Mouse (Mus musculus) liver, embryonic 16.5 days (tissue): ENCODE measurements around the gene Suco. TPM values are rescaled to one million over a fixed set of nuclear protein-coding genes. Genes with fewer than 3 reads are reported as not detected.
A peak's percentile ranks its signal among the peaks of the same experiment; 100 is the strongest.

ENCODE experiments used
- ATAC-seq: fragments of 200-750 bp; cut with Nextera tagmentation; 2 replicates; pipeline ENCODE4 v1.8.0; 2017; ENCODE audit warnings: low read depth, mild to moderate bottlenecking, moderate number of reproducible peaks, moderate library complexity
- H3K27ac ChIP-seq: fragments of 300-500 bp; sonication (generic); 2 replicates; pipeline ENCODE4 v1.5.1; 2014; ENCODE audit warnings: mild to moderate bottlenecking, low read length
- H3K27me3 ChIP-seq: fragments of 300-500 bp; sonication (generic); 2 replicates; pipeline ENCODE4 v1.6.1; 2014; ENCODE audit warnings: low read depth, low read length, mixed read lengths; ENCODE audit not compliant: control insufficient read depth, insufficient read depth
- H3K36me3 ChIP-seq: fragments of 300-500 bp; sonication (generic); 2 replicates; pipeline ENCODE4 v1.6.1; 2014; ENCODE audit warnings: mild to moderate bottlenecking; ENCODE audit not compliant: control insufficient read depth, insufficient read depth
- H3K4me1 ChIP-seq: fragments of 300-500 bp; sonication (generic); 2 replicates; pipeline ENCODE4 v1.6.1; 2014; ENCODE audit warnings: low read depth, low read length, mixed read lengths; ENCODE audit not compliant: control insufficient read depth
- H3K4me2 ChIP-seq: fragments of 300-500 bp; sonication (generic); 2 replicates; pipeline ENCODE4 v1.6.1; 2014; ENCODE audit warnings: low read depth, low read length, mixed read lengths
- H3K4me3 ChIP-seq: fragments of 300-500 bp; sonication (generic); 2 replicates; pipeline ENCODE4 v1.5.1; 2014; ENCODE audit warnings: low read depth, mild to moderate bottlenecking, low read length
- H3K9ac ChIP-seq: fragments of 300-500 bp; sonication (generic); 2 replicates; pipeline ENCODE4 v1.6.1; 2014; ENCODE audit warnings: low read depth, low read length
- H3K9me3 ChIP-seq: fragments of 300-500 bp; sonication (generic); replicated peaks from 2 replicates; pipeline ENCODE4 v1.6.1; 2016; ENCODE audit warnings: low read length; ENCODE audit not compliant: control insufficient read depth
- WGBS: fragments of 180-500 bp; shearing (Covaris S2); extraction: QIAGEN DNeasy Blood & Tissue Kit; methylation state at CpG from one replicate; pipeline ENCODE4 v1.1.7; 2014; ENCODE audit not compliant: insufficient replicate concordance; 5-methylcytosine and 5-hydroxymethylcytosine counted together
- polyA plus RNA-seq: library from polyadenylated mRNA; unstranded; fragments of >200 nt; fragmentation: Nextera tagmentation; extraction: Ambion mirVana; gene quantifications from 2 replicates; pipeline ENCODE4 v1.2.1, GENCODE M21; 2015

The Suco gene
- polyA plus RNA-seq = 13.4 and 15.2 TPM in 2 replicates

DNA sequence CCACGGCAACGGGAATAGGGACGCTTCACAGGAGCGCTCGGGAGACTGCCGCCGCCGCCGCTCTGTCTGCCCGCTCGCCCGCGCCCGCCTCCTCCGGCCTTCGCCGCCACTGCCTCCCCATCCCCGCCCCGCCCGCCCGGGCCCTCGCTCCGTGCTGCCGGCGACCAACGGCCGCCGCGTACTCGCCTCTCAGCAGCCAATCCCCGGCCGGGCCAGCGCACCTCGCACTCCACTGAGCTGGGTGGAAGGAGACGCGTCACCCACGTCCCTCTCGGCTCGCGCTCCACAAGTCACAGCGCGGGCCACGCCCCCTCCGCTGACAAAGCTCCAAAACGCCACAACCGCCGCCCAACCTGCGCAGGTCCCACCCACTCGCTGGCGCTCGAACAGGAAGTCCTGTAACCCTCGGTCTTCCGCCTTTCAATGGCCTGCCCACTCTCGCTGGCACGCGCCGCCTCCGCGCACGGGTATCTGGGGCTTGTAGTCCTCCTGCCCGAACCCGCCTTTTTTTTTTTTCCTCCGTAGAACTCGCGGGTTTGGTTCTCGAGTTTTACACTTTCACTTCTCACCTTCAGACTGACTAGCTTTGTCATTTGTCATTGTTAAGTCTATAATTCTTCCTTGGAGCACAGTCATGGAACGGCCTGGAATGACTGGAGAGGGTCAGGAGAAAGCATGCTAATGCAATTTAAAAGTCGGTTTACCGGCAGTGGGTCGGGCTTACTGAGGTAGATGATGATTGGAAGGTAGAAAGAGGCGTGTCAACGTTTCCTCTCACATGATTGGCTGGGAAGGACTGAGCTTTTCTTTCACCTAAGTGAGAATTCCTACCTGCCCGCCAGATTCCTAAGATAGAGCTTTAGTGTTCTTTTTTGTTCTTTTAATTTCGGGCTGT lies at the start of gene Suco:
Gene Suco, minus strand, starts transcription at position 130 of the 895 bp plus-strand sequence.
- WGBS = under 1% methylated on average over 67 of the region's 74 CpGs
- ATAC-seq = peak; percentile 94
- H3K27ac ChIP-seq = peak within 1 kb of the TSS; percentile 99

GRCm38 (mm10) chr1:161925281-161925805 lies 48.9 kb upstream of the Suco start:
- Histone ChIP-seq H3K4me3 (no peak overlapping the region), H3K9me3 (no peaks in the 10 kb centered on the region), H3K9ac (no peak overlapping the region), H3K4me2 (no peak overlapping the region), H3K36me3 (no peaks in the 10 kb centered on the region), H3K4me1 (no peaks in the 10 kb centered on the region), H3K27ac (no peak overlapping the region), H3K27me3 (no peaks in the 10 kb centered on the region)
- ATAC-seq = no peak
- WGBS = 78% methylated on average over 13 of the region's 13 CpGs

More for the DNA sequence above, at the start of gene Suco:
- H3K4me2 ChIP-seq = peak within 1 kb of the TSS; percentile 95
- H3K36me3 ChIP-seq = no peaks in the 10 kb centered on the region
- H3K27me3 ChIP-seq = no peaks in the 10 kb centered on the region
- peak within 1 kb of the TSS; percentile 87 for H3K4me3 ChIP-seq
- peak within 1 kb of the TSS; percentile 96 for H3K9ac ChIP-seq
- peaks cover 13% of the 10 kb centered on the region for H3K4me1 ChIP-seq
- no peaks in the 10 kb centered on the region for H3K9me3 ChIP-seq

- no peak for ATAC-seq
- no peaks in the 10 kb centered on the region for H3K27me3 ChIP-seq
- no peak overlapping the region for H3K4me2 ChIP-seq
- 67% methylated on average over 3 of the region's 3 CpGs for WGBS
- no peak overlapping the region for H3K9ac ChIP-seq
- no peaks in the 10 kb centered on the region for H3K36me3 ChIP-seq
- no peaks in the 10 kb centered on the region for H3K9me3 ChIP-seq
- no peak overlapping the region for H3K4me3 ChIP-seq
- no peaks in the 10 kb centered on the region for H3K4me1 ChIP-seq
- no peak overlapping the region for H3K27ac ChIP-seq
These were observed 47.8 kb upstream of the Suco start for GRCm38 (mm10) chr1:161924321-161924720.

DNA sequence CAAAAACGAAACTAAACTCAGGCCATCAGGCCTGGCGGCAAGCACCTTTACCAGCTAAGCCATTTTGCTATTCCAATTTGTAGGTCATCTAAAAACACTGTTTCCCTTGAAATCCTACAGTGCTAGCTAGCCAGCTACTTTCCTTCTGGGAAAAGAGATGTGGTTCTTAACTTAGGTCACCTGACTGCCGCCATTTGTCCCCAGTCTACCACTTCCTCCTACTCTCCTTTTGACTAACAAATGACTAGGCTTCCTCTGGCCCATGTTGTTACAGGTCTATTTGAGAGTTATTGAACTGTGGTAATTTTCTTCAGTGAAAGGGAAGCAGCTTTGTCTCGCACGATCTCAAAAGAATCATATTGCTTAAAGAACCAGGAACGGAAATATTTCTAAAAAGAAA lies 45.4 kb upstream of the Suco start:
- Histone ChIP-seq H3K9me3 (no peaks in the 10 kb centered on the region), H3K9ac (no peak overlapping the region), H3K4me1 (no peaks in the 10 kb centered on the region), H3K27ac (no peak overlapping the region), H3K4me3 (no peak overlapping the region), H3K36me3 (no peaks in the 10 kb centered on the region), H3K4me2 (no peak overlapping the region), H3K27me3 (no peaks in the 10 kb centered on the region)
- no peak for ATAC-seq
- 65% methylated on average over 6 of the region's 6 CpGs for WGBS

DNA sequence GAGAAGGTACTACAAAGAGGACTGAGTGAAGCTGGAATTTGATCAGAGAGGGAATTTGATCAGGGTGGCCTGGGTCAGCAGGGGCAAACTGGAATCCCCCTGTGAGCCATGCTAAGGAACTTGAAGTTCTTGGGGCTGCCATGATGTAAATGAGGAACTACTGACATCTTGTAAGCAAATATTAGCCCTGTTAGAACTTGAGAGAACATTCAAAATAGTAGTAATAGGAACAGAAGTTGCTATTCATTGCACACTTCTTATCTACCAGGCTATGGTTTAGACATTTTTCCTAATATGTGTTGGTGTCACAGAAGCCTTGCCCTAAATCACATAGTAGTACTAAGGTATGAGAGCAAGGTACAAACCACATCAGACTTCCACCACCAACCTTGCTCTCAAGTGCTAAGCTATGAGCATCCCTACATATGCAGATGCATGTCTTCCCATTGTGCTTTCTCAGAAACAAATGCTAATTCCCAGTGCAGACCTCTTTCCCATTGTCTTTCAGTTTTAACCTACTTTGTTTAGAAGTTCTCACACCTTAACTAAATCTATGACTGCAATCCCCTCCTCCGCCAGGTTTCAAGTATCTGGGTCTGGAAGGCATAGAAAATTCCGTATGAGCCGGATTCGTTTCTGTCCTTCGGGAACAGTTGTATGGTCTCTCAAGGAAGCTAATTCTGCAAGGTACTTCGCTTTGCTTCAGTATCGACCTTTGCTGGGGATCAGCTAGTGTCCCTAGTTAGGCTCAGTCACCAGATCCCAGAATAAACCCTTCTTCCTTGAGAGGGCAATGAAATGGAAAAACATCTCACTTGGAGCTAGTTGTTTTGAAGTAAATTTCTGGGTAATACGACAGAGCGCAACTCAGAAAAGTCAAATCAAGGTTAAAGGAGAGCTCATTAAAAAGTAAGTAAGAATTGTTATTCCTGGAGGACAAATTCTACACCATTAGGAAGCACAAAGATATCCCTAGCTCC lies 44.3 kb upstream of the Suco start:
- H3K4me2 ChIP-seq = no peak overlapping the region
- no peak overlapping the region for H3K27ac ChIP-seq
- no peaks in the 10 kb centered on the region for H3K27me3 ChIP-seq
- no peaks in the 10 kb centered on the region for H3K9me3 ChIP-seq
- WGBS = 81% methylated on average over 9 of the region's 9 CpGs
- no peaks in the 10 kb centered on the region for H3K36me3 ChIP-seq
- ATAC-seq = no peak
- no peak overlapping the region for H3K4me3 ChIP-seq
- H3K9ac ChIP-seq = no peak overlapping the region
- H3K4me1 ChIP-seq = no peaks in the 10 kb centered on the region

- H3K9me3 ChIP-seq = no peaks in the 10 kb centered on the region
- H3K4me1 ChIP-seq = no peaks in the 10 kb centered on the region
- H3K36me3 ChIP-seq = no peaks in the 10 kb centered on the region
- no peak for ATAC-seq
- H3K27ac ChIP-seq = no peak overlapping the region
- no peak overlapping the region for H3K4me3 ChIP-seq
- WGBS = 79% methylated on average over 2 of the region's 2 CpGs
- no peaks in the 10 kb centered on the region for H3K27me3 ChIP-seq
- H3K4me2 ChIP-seq = no peak overlapping the region
- no peak overlapping the region for H3K9ac ChIP-seq
These were observed 43.1 kb upstream of the Suco start for GRCm38 (mm10) chr1:161919594-161919993.

GRCm38 (mm10) chr1:161918682-161919372 lies 42.3 kb upstream of the Suco start:
- WGBS = 43% methylated on average over 7 of the region's 7 CpGs
- H3K27me3 ChIP-seq = no peaks in the 10 kb centered on the region
- no peak overlapping the region for H3K4me3 ChIP-seq
- H3K36me3 ChIP-seq = no peaks in the 10 kb centered on the region
- no peak overlapping the region for H3K27ac ChIP-seq
- H3K4me1 ChIP-seq = no peaks in the 10 kb centered on the region
- H3K9me3 ChIP-seq = no peaks in the 10 kb centered on the region
- no peak overlapping the region for H3K9ac ChIP-seq
- ATAC-seq = no peak
- no peak overlapping the region for H3K4me2 ChIP-seq

GRCm38 (mm10) chr1:161917940-161918484 lies 41.5 kb upstream of the Suco start:
- Histone ChIP-seq H3K9ac (no peak overlapping the region), H3K9me3 (no peaks in the 10 kb centered on the region), H3K27ac (no peak overlapping the region), H3K4me1 (no peaks in the 10 kb centered on the region), H3K4me2 (no peak overlapping the region), H3K4me3 (no peak overlapping the region), H3K36me3 (no peaks in the 10 kb centered on the region), H3K27me3 (no peaks in the 10 kb centered on the region)
- ATAC-seq = no peak
- 63% methylated on average over 3 of the region's 3 CpGs for WGBS
